Mouse (Mus musculus) myocyte (in vitro differentiated cells): ENCODE results near the gene Nppb. TPM values are rescaled to one million over a fixed set of nuclear protein-coding genes. Genes with fewer than 3 reads are reported as not detected.

Source experiments
- H3K27me3 ChIP-seq: one replicate; pipeline ENCODE4 v1.6.1; 2011; ENCODE audit not compliant: control insufficient read depth, insufficient read depth, insufficient read length
- H3K36me3 ChIP-seq: one replicate; pipeline ENCODE4 v1.6.1; 2011; ENCODE audit not compliant: control insufficient read depth, insufficient read depth
- H3K4me2 ChIP-seq: one replicate; pipeline ENCODE4 v1.6.1; 2011; ENCODE audit warnings: low read depth, control low read depth
- H3K4me3 ChIP-seq: one replicate; pipeline ENCODE4 v1.5.1; 2011; ENCODE audit warnings: mild to moderate bottlenecking, control low read depth, moderate library complexity
- H3K79me2 ChIP-seq: one replicate; pipeline ENCODE4 v1.6.1; 2011; ENCODE audit not compliant: control insufficient read depth, insufficient read depth
- H3ac ChIP-seq: one replicate; pipeline ENCODE4 v1.6.1; 2011; ENCODE audit not compliant: control insufficient read depth, insufficient read length
- CEBPB ChIP-seq: IDR thresholded peaks from 2 replicates; pipeline ENCODE4 v1.6.1; 2011; ENCODE audit warnings: mild to moderate bottlenecking, moderate library complexity; ENCODE audit not compliant: poor library complexity, insufficient read depth, severe bottlenecking
- E2F4 ChIP-seq: IDR thresholded peaks from one replicate; pipeline ENCODE4 v1.6.1; 2011; ENCODE audit warnings: mild to moderate bottlenecking, control low read depth, moderate library complexity; ENCODE audit not compliant: insufficient read depth
- MAX ChIP-seq: IDR thresholded peaks from one replicate; pipeline ENCODE4 v1.6.1; 2011; ENCODE audit warnings: low read depth, mild to moderate bottlenecking, control low read depth
- MYOD1 ChIP-seq, 3 experiments: IDR thresholded peaks; one replicate each; pipeline ENCODE4 v1.6.1; 2011; ENCODE audit warnings: control low read depth in 2 of 3, low read depth in 2 of 3, mild to moderate bottlenecking in 2 of 3, moderate library complexity in 1 of 3; ENCODE audit not compliant: insufficient read length in 2 of 3, control insufficient read depth in 1 of 3
- MYOG ChIP-seq, 3 experiments: IDR thresholded peaks; one replicate each; pipeline ENCODE4 v1.6.1; 2011; ENCODE audit warnings: control low read depth in 2 of 3, low read depth in 2 of 3, mild to moderate bottlenecking in 2 of 3; ENCODE audit not compliant: insufficient read length in 2 of 3, control insufficient read depth in 1 of 3, insufficient read depth in 1 of 3
- POLR2A ChIP-seq: IDR thresholded peaks from one replicate; pipeline ENCODE4 v1.6.1; 2011; ENCODE audit warnings: low read depth, mild to moderate bottlenecking, control low read depth, moderate library complexity; ENCODE audit not compliant: insufficient read length
- POLR2AphosphoS2 ChIP-seq: IDR thresholded peaks from one replicate; pipeline ENCODE4 v1.6.1; 2011; ENCODE audit warnings: low read depth, control low read depth; ENCODE audit not compliant: insufficient read length
- REST ChIP-seq: IDR thresholded peaks from one replicate; pipeline ENCODE4 v1.6.1; 2011; ENCODE audit warnings: mild to moderate bottlenecking, control low read depth, moderate library complexity; ENCODE audit not compliant: insufficient read depth, insufficient read length
- SRF ChIP-seq: IDR thresholded peaks from one replicate; pipeline ENCODE4 v1.6.1; 2011; ENCODE audit warnings: low read depth; ENCODE audit not compliant: control insufficient read depth, insufficient read length
- TCF12 ChIP-seq: IDR thresholded peaks from one replicate; pipeline ENCODE4 v1.6.1; 2011; ENCODE audit warnings: mild to moderate bottlenecking, control low read depth; ENCODE audit not compliant: poor library complexity, insufficient read depth, severe bottlenecking
- TCF3 ChIP-seq: IDR thresholded peaks from one replicate; pipeline ENCODE4 v1.6.1; 2011; ENCODE audit warnings: low read depth, control low read depth; ENCODE audit not compliant: insufficient read length
- USF1 ChIP-seq: IDR thresholded peaks from one replicate; pipeline ENCODE4 v1.6.1; 2011; ENCODE audit warnings: low read depth, mild to moderate bottlenecking, control low read depth, moderate library complexity
- polyA plus RNA-seq: library from polyadenylated mRNA; unstranded; fragments of >200 nt; fragmentation: generic; extraction: Trizol; gene quantifications from one replicate; pipeline ENCODE4 v1.2.1, GENCODE M21; 2012; ENCODE audit warnings: missing spikeins

Gene Nppb
- polyA plus RNA-seq, result 0.26 TPM

DNA sequence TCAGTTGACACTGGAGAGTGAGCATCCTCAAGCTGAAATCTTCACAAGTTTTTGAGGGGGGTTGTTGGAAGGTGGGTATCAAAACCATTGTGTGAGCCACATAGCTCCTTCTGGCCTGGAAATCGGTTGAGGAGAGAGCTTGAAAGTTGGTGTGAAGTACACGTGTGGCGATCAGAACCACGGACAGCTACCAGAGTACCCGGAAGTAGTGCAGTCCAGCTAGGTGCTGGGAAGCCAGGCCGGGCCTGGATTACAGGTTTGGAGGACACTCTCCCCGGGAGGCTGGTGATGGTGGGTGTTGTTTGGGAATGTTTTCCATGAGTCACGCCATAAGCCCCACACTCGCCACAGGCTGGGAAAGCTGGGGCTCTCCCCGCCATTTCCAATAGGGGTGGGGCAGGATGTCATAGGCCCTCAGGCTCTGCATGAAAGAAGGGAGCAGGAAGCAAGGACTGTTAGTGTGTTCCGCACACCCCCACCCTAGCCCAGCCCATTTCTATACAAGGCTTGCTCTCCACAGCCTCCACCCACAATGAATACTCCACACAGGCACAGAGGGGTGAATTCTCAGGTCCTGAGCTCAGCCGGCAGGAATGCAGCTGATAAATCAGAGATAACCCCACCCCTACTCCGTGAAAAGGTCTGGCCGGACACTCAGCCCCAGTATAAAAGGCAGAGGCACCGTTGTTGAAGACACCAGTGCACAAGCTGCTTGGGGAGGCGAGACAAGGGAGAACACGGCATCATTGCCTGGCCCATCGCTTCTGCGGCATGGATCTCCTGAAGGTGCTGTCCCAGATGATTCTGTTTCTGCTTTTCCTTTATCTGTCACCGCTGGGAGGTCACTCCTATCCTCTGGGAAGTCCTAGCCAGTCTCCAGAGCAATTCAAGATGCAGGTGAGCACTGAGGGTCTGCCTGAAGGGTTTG lies at the start of gene Nppb:
TSS of gene Nppb (plus strand) at position 584 of the 928 bp plus-strand sequence.
- Histone ChIP-seq H3K27me3 (no peaks in the 10 kb centered on the region), H3K4me2 (no peak within 1 kb of the TSS), H3K4me3 (no peak within 1 kb of the TSS), H3K36me3 (no peaks in the 10 kb centered on the region), H3K79me2 (no peaks in the 10 kb centered on the region), H3ac (no peak within 1 kb of the TSS)
- TF ChIP-seq POLR2A, result no peak
- peak; percentile 94 for TF ChIP-seq REST
- peak; percentile 53 for TF ChIP-seq MAX

DNA sequence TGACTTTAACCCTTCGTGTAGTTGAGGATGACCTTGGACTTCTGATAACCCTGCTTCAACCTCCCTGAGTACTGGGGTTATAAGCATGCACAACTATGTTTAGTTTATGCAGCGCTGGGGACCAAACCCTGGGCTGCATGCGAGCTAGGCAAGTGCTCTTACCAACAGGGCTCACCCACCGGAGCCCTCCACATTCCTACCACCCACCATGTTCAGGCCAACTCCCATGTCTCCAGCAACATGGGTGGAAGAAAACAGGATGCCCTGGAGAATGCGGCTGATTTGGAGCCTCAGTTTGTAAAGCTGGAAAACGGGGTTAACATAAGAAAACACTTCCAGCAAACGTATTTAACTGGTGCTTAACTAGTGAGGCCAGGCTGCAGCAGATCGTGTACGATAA lies 49.7 kb upstream of the Nppb start:
- Histone ChIP-seq H3K4me3 (peak overlapping the region; percentile 52), H3ac (peak overlapping the region; percentile 53), H3K79me2 (peaks cover 14% of the 10 kb centered on the region), H3K27me3 (no peaks in the 10 kb centered on the region), H3K36me3 (no peaks in the 10 kb centered on the region), H3K4me2 (peak overlapping the region; percentile 95)
- no peak for TF ChIP-seq SRF
- TF ChIP-seq TCF3, result no peak
- no peak for TF ChIP-seq MAX
- no peak for TF ChIP-seq POLR2AphosphoS2
- TF ChIP-seq TCF12, result no peak
- no peak for TF ChIP-seq POLR2A
- TF ChIP-seq USF1, result no peak
- no peak for TF ChIP-seq REST
- TF ChIP-seq CEBPB, result no peak
- TF ChIP-seq MYOG (IDR thresholded peaks at IDR 0.05; ENCODE audit: control insufficient read depth in 1 of 3, insufficient read depth in 1 of 3, insufficient read length in 2 of 3, low read depth in 2 of 3), result no peak
- TF ChIP-seq MYOD1 (IDR thresholded peaks at IDR 0.05; ENCODE audit: control insufficient read depth in 1 of 3, insufficient read length in 2 of 3, low read depth in 2 of 3), result no peak
- no peak for TF ChIP-seq E2F4

DNA sequence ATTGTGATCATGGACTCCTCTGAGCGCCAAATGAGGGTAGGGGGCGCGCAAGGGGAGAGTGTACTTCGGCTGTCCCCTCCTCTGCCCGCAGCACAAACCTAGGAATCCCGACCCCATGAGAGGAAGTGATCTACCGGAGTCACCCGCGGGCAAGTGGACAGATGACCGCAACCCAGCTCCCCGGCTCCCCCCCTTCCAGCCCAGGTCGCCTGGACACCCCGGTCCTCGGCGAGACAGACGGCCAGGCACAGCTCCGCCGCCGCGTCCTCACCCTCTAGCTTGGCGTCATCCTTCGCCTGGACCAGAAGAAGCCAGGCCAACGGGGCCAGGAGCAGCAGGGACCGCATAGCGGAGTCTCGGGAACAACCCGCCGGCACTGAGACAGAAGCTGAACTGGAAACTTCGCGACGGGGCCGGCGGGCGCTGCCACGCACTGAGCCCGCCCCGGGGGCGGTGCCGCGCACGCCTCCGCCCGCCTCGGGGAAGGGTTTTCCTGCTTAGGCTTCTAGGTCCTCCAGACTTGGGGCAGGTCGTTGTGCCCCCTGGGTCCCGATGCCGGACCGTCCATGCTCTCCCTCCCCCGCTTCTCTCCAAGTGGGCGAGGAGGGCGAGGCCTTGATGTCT lies 49.1 kb upstream of the Nppb start, which contains the start of gene Plod1:
TSS of gene Plod1 (minus strand) at position 437 of the 624 bp plus-strand sequence.
- peaks cover 15% of the 10 kb centered on the region for H3K79me2 ChIP-seq
- TF ChIP-seq POLR2A (peak; percentile 99), REST (no peak), TCF3 (no peak), MYOG (IDR thresholded peaks at IDR 0.05; ENCODE audit: control insufficient read depth in 1 of 3, insufficient read depth in 1 of 3, insufficient read length in 2 of 3, low read depth in 2 of 3) (no peak), POLR2AphosphoS2 (peak; percentile 94), USF1 (no peak), MYOD1 (IDR thresholded peaks at IDR 0.05; ENCODE audit: control insufficient read depth in 1 of 3, insufficient read length in 2 of 3, low read depth in 2 of 3) (no peak), E2F4 (no peak), SRF (peak; percentile 56)

DNA sequence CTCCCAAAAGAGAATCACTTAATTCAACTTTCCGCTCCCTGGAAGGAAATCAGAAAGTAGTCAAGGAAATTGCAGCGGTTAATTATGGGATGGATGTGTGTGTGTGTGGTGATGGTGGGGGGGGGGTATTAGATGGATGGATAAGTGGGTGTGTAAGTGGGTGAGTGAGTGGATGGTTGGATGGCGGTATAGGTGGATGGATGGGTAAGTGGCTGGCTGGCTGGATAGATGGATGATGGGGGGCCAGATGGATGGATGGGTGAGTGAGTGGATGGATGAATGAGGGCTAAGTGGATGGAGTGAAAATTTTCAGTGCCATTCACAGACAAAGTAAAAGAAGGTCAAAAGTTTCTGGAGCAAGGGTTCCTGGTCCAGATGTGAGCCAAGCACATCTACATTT lies 48.6 kb upstream of the Nppb start:
- peaks cover 21% of the 10 kb centered on the region for H3K79me2 ChIP-seq
- peak overlapping the region; percentile 53 for H3ac ChIP-seq
- no peaks in the 10 kb centered on the region for H3K27me3 ChIP-seq
- TF ChIP-seq MYOD1 (IDR thresholded peaks at IDR 0.05; ENCODE audit: control insufficient read depth in 1 of 3, insufficient read length in 2 of 3, low read depth in 2 of 3), result no peak
- no peak for TF ChIP-seq TCF12
- TF ChIP-seq USF1, result no peak
- no peak for TF ChIP-seq TCF3
- no peak for TF ChIP-seq POLR2AphosphoS2
- TF ChIP-seq POLR2A, result no peak
- TF ChIP-seq E2F4, result no peak
- no peak for TF ChIP-seq SRF
- TF ChIP-seq REST, result no peak
- no peak for TF ChIP-seq MAX
- no peak for TF ChIP-seq CEBPB
- no peaks in the 10 kb centered on the region for H3K36me3 ChIP-seq
- H3K4me2 ChIP-seq, result peak overlapping the region; percentile 95
- peak overlapping the region; percentile 52 for H3K4me3 ChIP-seq

More for the DNA sequence above, 49.1 kb upstream of the Nppb start, which contains the start of gene Plod1:
- Histone ChIP-seq H3K4me2 (peak within 1 kb of the TSS; percentile 95), H3ac (peak within 1 kb of the TSS; percentile 53), H3K4me3 (peak within 1 kb of the TSS; percentile 52), H3K27me3 (no peaks in the 10 kb centered on the region), H3K36me3 (no peaks in the 10 kb centered on the region)

DNA sequence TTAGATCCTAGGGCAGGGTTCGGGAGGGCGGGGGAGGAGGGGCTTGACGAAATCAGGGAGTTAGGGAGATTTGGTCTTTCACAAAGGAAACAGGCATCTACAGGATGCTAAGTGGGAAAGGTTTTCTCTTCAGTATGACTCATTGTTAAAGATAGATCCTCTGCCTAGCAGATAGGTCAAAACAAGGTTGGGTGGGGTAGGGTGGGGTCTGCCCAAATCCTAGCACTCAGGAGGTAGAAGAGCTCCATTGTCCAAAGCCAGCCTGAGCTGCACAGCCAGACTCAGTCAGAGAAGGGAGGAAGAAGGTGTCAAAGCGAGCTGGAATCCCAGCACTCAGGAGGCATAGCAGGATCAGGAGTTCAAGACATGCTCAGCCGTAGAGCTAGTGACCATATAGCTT lies 48.1 kb upstream of the Nppb start:
- TF ChIP-seq MAX (no peak), POLR2AphosphoS2 (no peak), E2F4 (no peak), CEBPB (no peak), MYOG (IDR thresholded peaks at IDR 0.05; ENCODE audit: control insufficient read depth in 1 of 3, insufficient read depth in 1 of 3, insufficient read length in 2 of 3, low read depth in 2 of 3) (no peak), MYOD1 (IDR thresholded peaks at IDR 0.05; ENCODE audit: control insufficient read depth in 1 of 3, insufficient read length in 2 of 3, low read depth in 2 of 3) (no peak), USF1 (no peak), TCF3 (no peak), TCF12 (no peak), POLR2A (no peak), REST (no peak)
- Histone ChIP-seq H3K4me2 (peak overlapping the region; percentile 95), H3K4me3 (peak overlapping the region; percentile 52), H3K79me2 (peaks cover 25% of the 10 kb centered on the region), H3K36me3 (no peaks in the 10 kb centered on the region), H3ac (no peak overlapping the region), H3K27me3 (no peaks in the 10 kb centered on the region)
